Mouse (Mus musculus) brain, embryonic 14.5 days (tissue): Measurements from ENCODE around the gene P4hb.

ENCODE experiments used
- CTCF ChIP-seq: fragments of 200-500 bp; IDR thresholded peaks from 2 replicates; pipeline ENCODE4 v1.5.1; 2012; ENCODE audit warnings: inconsistent platforms, mild to moderate bottlenecking, moderate library complexity, borderline replicate concordance; ENCODE audit not compliant: insufficient read depth, insufficient read length; ENCODE audit errors: extremely low read depth
- POLR2A ChIP-seq: fragments of 200-500 bp; IDR thresholded peaks from 2 replicates; pipeline ENCODE4 v1.6.1; 2012; ENCODE audit warnings: mild to moderate bottlenecking, inconsistent platforms, borderline replicate concordance; ENCODE audit not compliant: poor library complexity, insufficient read depth, insufficient read length, severe bottlenecking; ENCODE audit errors: extremely low read depth

GRCm38 (mm10) chr11:120571122-120571521 lies 1.9 kb downstream of the P4hb start:
- TF ChIP-seq CTCF (no peak), POLR2A (no peak)
